Mouse (Mus musculus) forebrain, embryonic 11.5 days (tissue): Measurements from ENCODE around the gene Cypt4. TPM values are rescaled to one million over a fixed set of nuclear protein-coding genes. Genes with fewer than 3 reads are reported as not detected.
"Not testable (repeated sequence)": the region's sequence is repeated elsewhere in the genome, so short reads cannot be mapped to it uniquely, and the experiment has no call there.

Source experiments
- ATAC-seq: fragments of 200-750 bp; cut with Nextera tagmentation; replicated peaks from 2 replicates; pipeline ENCODE4 v1.8.0; 2017; ENCODE audit warnings: moderate TSS enrichment; ENCODE audit not compliant: low FRiP score
- DNase-seq: peaks from one replicate; pipeline ENCODE4 v3.0.0-alpha.2; 2017; ENCODE audit warnings: low spot score
- H3K27ac ChIP-seq: fragments of 300-500 bp; sonication (generic); 2 replicates; pipeline ENCODE4 v1.5.1; 2014; ENCODE audit warnings: low read depth, low read length
- H3K27me3 ChIP-seq: fragments of 300-500 bp; sonication (generic); 2 replicates; pipeline ENCODE4 v1.6.1; 2014; ENCODE audit warnings: mild to moderate bottlenecking, low read length, mixed read lengths; ENCODE audit not compliant: control insufficient read depth, insufficient read depth
- H3K36me3 ChIP-seq: fragments of 300-500 bp; sonication (generic); 2 replicates; pipeline ENCODE4 v1.6.1; 2014; ENCODE audit warnings: mild to moderate bottlenecking, low read length, moderate library complexity, mixed read lengths; ENCODE audit not compliant: control insufficient read depth, insufficient read depth
- H3K4me1 ChIP-seq: fragments of 300-500 bp; sonication (generic); replicated peaks from 2 replicates; pipeline ENCODE4 v1.6.1; 2014; ENCODE audit warnings: low read length, mixed read lengths; ENCODE audit not compliant: control insufficient read depth, insufficient read depth
- H3K4me2 ChIP-seq: fragments of 300-500 bp; sonication (generic); 2 replicates; pipeline ENCODE4 v1.6.1; 2014; ENCODE audit warnings: low read depth, mild to moderate bottlenecking, low read length, moderate library complexity, mixed read lengths; ENCODE audit not compliant: severe bottlenecking
- H3K4me3 ChIP-seq: fragments of 300-500 bp; sonication (generic); 2 replicates; pipeline ENCODE4 v1.5.1; 2014; ENCODE audit warnings: low read depth, low read length
- H3K9ac ChIP-seq: fragments of 300-500 bp; sonication (generic); 2 replicates; pipeline ENCODE4 v1.6.1; 2014; ENCODE audit warnings: low read length
- H3K9me3 ChIP-seq: fragments of 300-500 bp; sonication (generic); 2 replicates; pipeline ENCODE4 v1.6.1; 2016; ENCODE audit warnings: low read length, mixed read lengths; ENCODE audit not compliant: control insufficient read depth
- WGBS: fragments of 180-500 bp; shearing (Covaris S2); extraction: QIAGEN DNeasy Blood & Tissue Kit; methylation state at CpG from one replicate; pipeline ENCODE4 v1.1.7; 2014; 5-methylcytosine and 5-hydroxymethylcytosine counted together
- polyA plus RNA-seq: library from polyadenylated mRNA; unstranded; fragments of >200 nt; fragmentation: Nextera tagmentation; extraction: Ambion mirVana; gene quantifications from 2 replicates; pipeline ENCODE4 v1.2.1, GENCODE M21; 2014

Gene Cypt4
- not detected in 2 replicates for polyA plus RNA-seq

- no peak within 1 kb of the TSS for H3K27ac ChIP-seq
- no peaks in the 10 kb centered on the region for H3K9me3 ChIP-seq
- no peaks in the 10 kb centered on the region for H3K4me1 ChIP-seq
- DNase-seq (no peak), ATAC-seq (no peak)
- no peak within 1 kb of the TSS for H3K4me2 ChIP-seq
- H3K27me3 ChIP-seq: no peaks in the 10 kb centered on the region
- H3K9ac ChIP-seq: no peak within 1 kb of the TSS
- H3K4me3 ChIP-seq: no peak within 1 kb of the TSS
- 90% methylated on average over 5 of the region's 5 CpGs for WGBS
- H3K36me3 ChIP-seq: no peaks in the 10 kb centered on the region
These were observed at the start of gene Cypt4 for GRCm38 (mm10) chr9:24624896-24625295. Cypt4 (plus strand) TSS chr9:24625196.

DNA sequence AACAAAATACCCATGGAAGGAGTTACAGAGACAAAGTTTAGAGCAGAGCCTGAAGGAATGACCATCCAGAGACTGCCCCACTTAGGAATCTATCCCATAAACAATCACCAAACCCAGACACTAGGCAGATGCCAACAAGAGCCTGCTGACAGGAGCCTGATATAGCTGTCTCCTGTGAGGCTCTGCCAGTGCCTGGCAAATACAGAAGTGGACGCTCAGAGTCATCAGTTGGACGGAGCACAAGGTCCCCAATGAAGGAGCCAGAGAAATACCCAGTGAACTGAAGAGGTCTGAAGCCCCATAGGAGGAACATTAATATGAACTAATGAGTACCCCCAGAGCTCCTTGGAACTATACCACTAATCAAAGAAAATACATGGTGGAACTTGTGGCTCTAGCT is 12.3 kb downstream of the Cypt4 start:
- H3K4me2 ChIP-seq, ATAC-seq, H3K9me3 ChIP-seq, H3K4me3 ChIP-seq, H3K27ac ChIP-seq, H3K9ac ChIP-seq, H3K36me3 ChIP-seq, H3K4me1 ChIP-seq, DNase-seq, H3K27me3 ChIP-seq: not testable (repeated sequence)
- 91% methylated on average over 2 of the region's 2 CpGs for WGBS

Other genes starting within 250 kb of the Cypt4 start
- 21.5 and 24.2 TPM in 2 replicates for gene Dpy19l1, start 122.1 kb upstream of the Cypt4 start, polyA plus RNA-seq
- gene Dpy19l2, start 71.1 kb downstream of the Cypt4 start, polyA plus RNA-seq: 0.07 and 0.27 TPM in 2 replicates
- gene Tbx20, start 149.1 kb downstream of the Cypt4 start, polyA plus RNA-seq: 0.48 TPM in 1 of 2 replicates, not detected in the other